Mouse (Mus musculus) cerebellum, postnatal 4 days (tissue): ENCODE data around the gene Hipk3.
A peak's percentile ranks its signal among the peaks of the same experiment; 100 is the strongest.

Source experiments
- DNase-seq, 2 experiments: peaks; one replicate each; pipeline ENCODE4 v3.0.0; 2022; ENCODE audit warnings: low spot score in 2 of 2, mixed read lengths in 1 of 2

Hipk3 gene

GRCm38 (mm10) chr2:104471161-104471560, 23.1 kb downstream of the Hipk3 start:
- DNase-seq: no peak

- DNase-seq: no peak
These were observed 23.7 kb downstream of the Hipk3 start for GRCm38 (mm10) chr2:104470536-104470935.

GRCm38 (mm10) chr2:104468419-104468818, 25.8 kb downstream of the Hipk3 start:
- no peak for DNase-seq

- DNase-seq: no peak
These were observed 27.2 kb downstream of the Hipk3 start for GRCm38 (mm10) chr2:104466908-104467616.

- no peak for DNase-seq
These were observed 28.4 kb downstream of the Hipk3 start for GRCm38 (mm10) chr2:104465639-104466430.

GRCm38 (mm10) chr2:104460021-104460420, 34.2 kb downstream of the Hipk3 start:
- no peak for DNase-seq

- DNase-seq: no peak
These were observed 35.5 kb downstream of the Hipk3 start for GRCm38 (mm10) chr2:104458569-104459332.

GRCm38 (mm10) chr2:104457106-104457505, 37.1 kb downstream of the Hipk3 start:
- no peak for DNase-seq

- no peak for DNase-seq
These were observed 43.6 kb downstream of the Hipk3 start for GRCm38 (mm10) chr2:104450685-104451084.

- DNase-seq: no peak
These were observed 45.1 kb downstream of the Hipk3 start for GRCm38 (mm10) chr2:104449191-104449590.

- DNase-seq: no peak
These were observed 46.0 kb downstream of the Hipk3 start for GRCm38 (mm10) chr2:104448201-104448600.

- no peak for DNase-seq
These were observed 48.2 kb downstream of the Hipk3 start for GRCm38 (mm10) chr2:104446016-104446415.

- peak in 1 of 2 experiments; percentile 31 for DNase-seq
These were observed 49.5 kb downstream of the Hipk3 start for GRCm38 (mm10) chr2:104444776-104445175.

GRCm38 (mm10) chr2:104442341-104442740, 51.9 kb downstream of the Hipk3 start:
- DNase-seq: no peak

GRCm38 (mm10) chr2:104436226-104436625, 58.0 kb downstream of the Hipk3 start:
- no peak for DNase-seq

GRCm38 (mm10) chr2:104431067-104431466, 63.2 kb downstream of the Hipk3 start:
- DNase-seq: no peak

GRCm38 (mm10) chr2:104430566-104430965, 63.7 kb downstream of the Hipk3 start:
- DNase-seq: no peak

- DNase-seq: no peak
These were observed 68.1 kb downstream of the Hipk3 start for GRCm38 (mm10) chr2:104426112-104426511.

- no peak for DNase-seq
These were observed 72.0 kb downstream of the Hipk3 start for GRCm38 (mm10) chr2:104422230-104422629.

- DNase-seq: no peak
These were observed 73.4 kb downstream of the Hipk3 start for GRCm38 (mm10) chr2:104420805-104421204.

- no peak for DNase-seq
These were observed 74.2 kb downstream of the Hipk3 start for GRCm38 (mm10) chr2:104419999-104420398.

- no peak for DNase-seq
These were observed 74.8 kb downstream of the Hipk3 start for GRCm38 (mm10) chr2:104419411-104419810.
